Mouse (Mus musculus) heart, adult 2 months (tissue): Measurements from ENCODE around the gene Rbpj. TPM values are rescaled to one million over a fixed set of nuclear protein-coding genes. Genes with fewer than 3 reads are reported as not detected.

Experiments used
- DNase-seq, 2 experiments: peaks; one replicate each; pipeline ENCODE4 v3.0.0; 2021
- H3K27ac ChIP-seq: fragments of 200-600 bp; 2 replicates; pipeline ENCODE4 v1.8.1; 2022
- H3K27me3 ChIP-seq: fragments of 200-500 bp; 2 replicates; pipeline ENCODE4 v1.6.1; 2012; ENCODE audit warnings: mild to moderate bottlenecking, low read length, inconsistent platforms, mixed read lengths; ENCODE audit not compliant: control insufficient read depth, insufficient read depth
- H3K36me3 ChIP-seq: fragments of 200-500 bp; 2 replicates; pipeline ENCODE4 v1.6.1; 2012; ENCODE audit warnings: low read length, inconsistent platforms; ENCODE audit not compliant: control insufficient read depth, insufficient read depth
- H3K4me1 ChIP-seq: fragments of 200-500 bp; 2 replicates; pipeline ENCODE4 v1.6.1; 2011; ENCODE audit warnings: low read length; ENCODE audit not compliant: control insufficient read depth, insufficient read depth
- H3K4me3 ChIP-seq: fragments of 200-600 bp; 2 replicates; pipeline ENCODE4 v1.8.1; 2022
- H3K79me2 ChIP-seq: fragments of 200-500 bp; replicated peaks from 2 replicates; pipeline ENCODE4 v1.6.1; 2012; ENCODE audit warnings: mild to moderate bottlenecking, inconsistent platforms, low read length, moderate library complexity, mixed read lengths; ENCODE audit not compliant: control insufficient read depth, insufficient read depth
- H3K9ac ChIP-seq: fragments of 200-500 bp; 2 replicates; pipeline ENCODE4 v1.6.1; 2012; ENCODE audit warnings: low read depth, mild to moderate bottlenecking, control low read depth, inconsistent platforms, low read length, mixed read lengths
- CTCF ChIP-seq: fragments of 200-600 bp; IDR thresholded peaks from 2 replicates; pipeline ENCODE4 v1.8.1; 2022; ENCODE audit warnings: antibody characterized with exemption, mild to moderate bottlenecking, moderate library complexity
- EP300 ChIP-seq: fragments of 200-500 bp; IDR thresholded peaks from 2 replicates; pipeline ENCODE4 v1.6.1; 2011; ENCODE audit warnings: low read depth, low read length, control low read depth; ENCODE audit not compliant: insufficient read depth
- POLR2A ChIP-seq: fragments of 200-500 bp; IDR thresholded peaks from 2 replicates; pipeline ENCODE4 v1.6.1; 2011; ENCODE audit warnings: mild to moderate bottlenecking, low read depth, low read length, control low read depth; ENCODE audit not compliant: insufficient read depth
- WGBS: fragments of 180-500 bp; shearing (Covaris S2); methylation state at CpG from one replicate; pipeline ENCODE4 v1.1.7; 2018; 5-methylcytosine and 5-hydroxymethylcytosine counted together
- intact Hi-C: fragments of 180-260 bp; cut with DNase I; formaldehyde crosslinking; loops from one replicate; pipeline ENCODE4 v1.15.1; 2025
- polyA plus RNA-seq: library from polyadenylated mRNA; depleted of rRNA; stranded (reverse); fragments of >200 nt; gene quantifications from 2 replicates; pipeline ENCODE4 v1.2.3, GENCODE M21; 2012
- total RNA-seq, 2 experiments: library from RNA; stranded (reverse); gene quantifications; 2 replicates each; pipeline ENCODE4 v1.2.3; 2021

Rbpj gene
- total and polyA plus RNA-seq, 3 experiments, result 13.5 to 29.6 (median 22.1) TPM

DNA sequence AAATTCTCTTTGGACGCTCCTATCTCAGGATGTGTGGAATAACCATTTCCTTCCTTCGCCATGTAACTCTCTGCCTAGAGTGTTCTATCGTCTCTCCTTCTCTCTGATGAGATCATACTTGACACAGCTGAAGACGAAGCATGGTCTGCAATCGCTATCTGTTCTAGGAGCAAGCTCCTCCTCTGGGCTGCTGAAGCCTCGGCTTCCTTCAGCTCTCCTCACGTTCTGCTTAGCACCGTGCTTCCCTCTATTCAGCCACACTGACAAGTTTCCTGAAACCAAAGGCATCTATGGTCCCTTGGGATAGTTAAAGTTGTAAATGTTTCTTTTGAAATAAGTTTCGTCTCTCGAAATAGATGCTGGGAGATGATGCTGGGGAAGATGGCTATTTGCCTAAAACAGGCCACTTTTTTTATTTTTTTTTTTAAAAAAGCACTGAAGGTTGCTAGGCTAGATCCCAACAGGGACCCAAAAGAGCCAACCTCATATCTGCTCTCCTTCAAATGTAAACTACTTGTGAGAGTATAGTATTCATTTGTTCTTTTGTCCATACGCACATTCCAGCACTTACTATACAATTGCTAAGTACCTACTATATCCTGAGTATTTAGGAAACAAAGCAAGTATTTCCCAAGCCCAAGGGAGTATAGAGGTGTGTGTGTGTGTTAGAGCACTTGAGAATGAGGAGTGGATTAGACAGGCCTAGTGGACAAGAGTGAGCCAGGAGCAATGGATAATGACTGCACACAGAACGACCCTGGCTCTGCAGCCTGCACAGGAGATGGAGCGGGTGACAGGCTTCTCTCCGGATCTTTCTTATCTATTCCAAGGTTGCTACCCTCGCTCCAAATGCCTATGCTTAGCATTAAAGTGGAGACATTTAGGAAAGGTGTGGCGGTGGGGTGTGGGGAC lies 726 bp downstream of the Rbpj start:
- WGBS, result 48% methylated on average over 16 of the region's 16 CpGs
- peak in 1 of 2 experiments; percentile 25 for DNase-seq
- no peaks in the 10 kb centered on the region for H3K27me3 ChIP-seq
- no peak overlapping the region for H3K9ac ChIP-seq
- no peaks in the 10 kb centered on the region for H3K79me2 ChIP-seq
- TF ChIP-seq EP300, result no peak
- TF ChIP-seq POLR2A, result 0 out of 2 replicates have a peak, but pooled peaks have one; percentile 15
- no peak overlapping the region for H3K4me3 ChIP-seq
- H3K4me1 ChIP-seq, result peaks cover 4% of the 10 kb centered on the region
- intact Hi-C loops, result no loop called here
- H3K36me3 ChIP-seq, result no peaks in the 10 kb centered on the region; the same call in 1 of the 2 replicates
- no peak overlapping the region for H3K27ac ChIP-seq

DNA sequence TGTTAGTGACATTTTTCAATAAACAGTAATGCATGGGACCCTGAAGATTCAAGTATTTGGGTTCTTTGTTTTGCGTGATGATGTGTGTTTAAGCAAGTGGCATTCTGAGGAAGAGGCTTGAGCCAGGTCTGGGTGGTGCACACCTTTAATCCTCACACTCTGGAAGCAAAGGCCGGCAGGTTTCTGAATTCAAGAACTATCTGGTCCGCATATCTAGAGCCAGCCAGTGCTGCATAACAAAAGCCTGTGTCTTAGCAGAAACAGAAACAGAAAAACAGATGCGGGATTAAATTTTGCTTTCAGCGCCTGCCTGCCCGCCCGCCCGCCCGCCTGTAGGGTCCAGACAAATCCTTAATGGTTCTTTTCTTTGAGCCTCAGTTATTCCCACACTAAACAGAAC lies 1.6 kb downstream of the Rbpj start:
- intact Hi-C loops, result no loop called here
- H3K27me3 ChIP-seq, result no peaks in the 10 kb centered on the region
- no peak overlapping the region for H3K4me3 ChIP-seq
- H3K9ac ChIP-seq, result no peak overlapping the region
- TF ChIP-seq EP300 (no peak), CTCF (no peak), POLR2A (no peak)
- no peak overlapping the region for H3K27ac ChIP-seq
- H3K36me3 ChIP-seq, result peaks cover 3% of the 10 kb centered on the region
- no peak for DNase-seq
- no peaks in the 10 kb centered on the region for H3K79me2 ChIP-seq
- WGBS, result 93% methylated on average over 9 of the region's 9 CpGs
- H3K4me1 ChIP-seq, result peaks cover 7% of the 10 kb centered on the region

DNA sequence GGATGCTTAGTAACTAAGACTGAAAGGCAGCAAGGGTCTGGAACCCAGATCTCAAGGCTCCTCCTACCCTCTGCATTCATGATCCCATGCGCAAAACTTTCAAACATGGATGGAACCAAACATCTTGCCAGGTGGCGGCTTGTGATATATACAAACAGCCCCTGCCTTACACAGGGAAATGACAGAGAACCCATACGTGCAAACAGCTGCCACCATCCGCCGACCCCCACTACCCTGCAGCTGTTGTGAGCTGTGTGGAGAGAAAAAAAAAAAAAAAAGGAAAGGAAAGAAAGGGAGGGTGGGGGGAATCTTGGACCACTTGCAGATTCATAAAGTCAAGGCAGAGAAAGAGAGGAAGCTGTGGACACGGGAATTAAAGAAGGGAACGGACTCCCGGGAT lies 2.4 kb downstream of the Rbpj start:
- no peak overlapping the region for H3K4me3 ChIP-seq
- no peak for DNase-seq
- H3K79me2 ChIP-seq, result no peaks in the 10 kb centered on the region
- intact Hi-C loops, result no loop called here
- WGBS, result 78% methylated on average over 8 of the region's 8 CpGs
- peaks cover 3% of the 10 kb centered on the region for H3K36me3 ChIP-seq
- no peak overlapping the region for H3K9ac ChIP-seq
- TF ChIP-seq EP300 (no peak), POLR2A (no peak), CTCF (no peak)
- peaks cover 9% of the 10 kb centered on the region for H3K4me1 ChIP-seq
- H3K27ac ChIP-seq, result no peak overlapping the region
- no peaks in the 10 kb centered on the region for H3K27me3 ChIP-seq

DNA sequence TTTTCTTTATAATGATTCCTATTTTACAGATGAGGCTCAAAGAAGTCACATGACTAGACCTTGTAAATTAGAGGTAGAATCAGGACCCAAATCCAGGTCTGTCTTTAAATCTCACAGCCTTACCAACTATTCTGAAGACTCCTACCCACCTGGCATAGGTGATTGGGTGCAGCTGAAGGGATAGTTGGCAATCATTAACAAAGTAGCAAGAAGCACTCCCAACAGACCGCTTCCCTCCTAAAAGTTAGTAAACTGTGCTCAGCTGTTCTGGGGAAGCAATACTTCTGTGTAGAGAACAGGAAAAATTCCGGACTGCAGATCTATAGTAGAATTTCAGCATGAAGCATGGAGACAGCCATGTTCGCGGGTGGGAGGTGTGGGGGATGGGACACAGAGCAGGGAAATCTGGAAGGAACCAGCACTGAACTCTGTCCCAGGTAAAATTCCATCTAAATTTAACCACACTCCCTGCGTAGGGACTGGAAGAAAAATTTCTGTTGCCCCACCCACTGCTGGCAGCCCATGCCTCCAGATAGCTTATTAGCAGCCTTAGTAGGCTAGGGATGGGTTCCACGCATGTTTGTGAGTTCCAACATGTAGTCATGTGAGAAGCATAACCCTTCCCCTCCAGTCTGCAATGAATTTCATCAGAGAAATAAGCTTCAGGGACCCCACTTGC lies 3.3 kb downstream of the Rbpj start:
- Histone ChIP-seq H3K36me3 (peaks cover 3% of the 10 kb centered on the region), H3K27me3 (no peaks in the 10 kb centered on the region), H3K4me1 (peaks cover 9% of the 10 kb centered on the region), H3K79me2 (no peaks in the 10 kb centered on the region), H3K9ac (peak overlapping the region; percentile 17), H3K4me3 (peak overlapping the region; percentile 42), H3K27ac (peak overlapping the region; percentile 80)
- 44% methylated on average over 6 of the region's 6 CpGs for WGBS
- TF ChIP-seq EP300 (peak; percentile 28; the same call in 1 of the 2 replicates), POLR2A (peak; percentile 61), CTCF (no peak)
- intact Hi-C loops, result no loop called here
- DNase-seq, result peak; percentile 49 to 70

DNA sequence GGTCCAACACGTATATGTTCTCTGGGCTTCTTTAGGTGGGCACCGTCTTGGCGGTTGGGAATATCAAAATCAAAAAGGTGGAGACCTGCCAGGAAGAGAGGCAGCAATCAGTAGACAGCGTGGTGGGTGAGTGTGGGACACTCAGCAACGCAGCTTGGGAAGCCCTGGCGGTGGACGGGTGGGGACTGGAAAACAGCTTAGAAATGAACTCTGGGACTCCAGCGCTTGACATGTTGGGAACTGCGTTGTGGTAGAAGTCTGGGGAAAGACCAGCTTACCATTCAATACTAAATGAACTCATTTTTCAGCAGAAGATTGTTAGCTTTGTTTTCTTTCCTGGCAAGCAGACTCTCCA lies 3.8 kb downstream of the Rbpj start:
- 36% methylated on average over 9 of the region's 9 CpGs for WGBS
- intact Hi-C loops, result loop anchor here (2.0 kb wide), 1 partner anchor 121 kb away; no protein-coding TSS in a partner anchor
- Histone ChIP-seq H3K27ac (peak overlapping the region; percentile 80), H3K9ac (peak overlapping the region; percentile 17), H3K27me3 (no peaks in the 10 kb centered on the region), H3K4me1 (peaks cover 9% of the 10 kb centered on the region), H3K4me3 (peak overlapping the region; percentile 42), H3K36me3 (peaks cover 3% of the 10 kb centered on the region), H3K79me2 (no peaks in the 10 kb centered on the region)
- peak; percentile 46 for DNase-seq
- TF ChIP-seq EP300, result no peak
- no peak for TF ChIP-seq POLR2A
- TF ChIP-seq CTCF, result no peak
